Mouse (Mus musculus): ENCODE results near the gene Olfr1555-ps1.
"Not testable (repeated sequence)": the region's sequence is repeated elsewhere in the genome, so short reads cannot be mapped to it uniquely, and the experiment has no call there.

Olfr1555-ps1 gene

GRCm38 (mm10) chr19:12170062-12170599 lies at the start of gene Olfr1555-ps1:
Gene Olfr1555-ps1 (minus strand): TSS chr19:12170112.
- DNase-seq (ENCODE audit: low spot score in 2 of 2): not testable (repeated sequence)

DNA sequence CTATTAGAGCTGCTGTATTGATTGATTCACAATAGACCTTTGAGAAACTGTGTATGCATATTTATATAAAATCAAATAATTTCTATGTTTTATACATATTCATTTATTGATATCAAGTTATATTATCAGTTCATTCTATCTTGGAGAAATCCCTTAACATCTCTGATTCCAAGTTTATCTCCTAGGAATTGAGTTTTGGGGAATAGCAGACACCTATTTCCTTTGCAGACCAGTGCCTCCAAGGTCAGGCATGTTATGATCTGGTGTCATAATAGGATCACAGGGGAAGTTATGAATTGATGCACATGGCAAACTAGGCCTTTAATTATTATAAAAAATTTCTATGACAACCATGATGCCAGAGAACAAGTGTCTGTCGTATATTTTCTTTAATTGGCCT lies 30.4 kb upstream of the Olfr1555-ps1 start, which contains the start of gene Olfr1431:
Olfr1431 (plus strand) TSS at position 301 of the 400 bp plus-strand sequence.
- no peak for DNase-seq (ENCODE audit: low spot score in 2 of 2)

GRCm38 (mm10) chr19:12199076-12199475 lies 29.2 kb upstream of the Olfr1555-ps1 start:
- DNase-seq (ENCODE audit: low spot score in 2 of 2): not testable (repeated sequence)

- DNase-seq (ENCODE audit: low spot score in 2 of 2): not testable (repeated sequence)
These were observed 5.5 kb upstream of the Olfr1555-ps1 start for GRCm38 (mm10) chr19:12175431-12175830.

DNA sequence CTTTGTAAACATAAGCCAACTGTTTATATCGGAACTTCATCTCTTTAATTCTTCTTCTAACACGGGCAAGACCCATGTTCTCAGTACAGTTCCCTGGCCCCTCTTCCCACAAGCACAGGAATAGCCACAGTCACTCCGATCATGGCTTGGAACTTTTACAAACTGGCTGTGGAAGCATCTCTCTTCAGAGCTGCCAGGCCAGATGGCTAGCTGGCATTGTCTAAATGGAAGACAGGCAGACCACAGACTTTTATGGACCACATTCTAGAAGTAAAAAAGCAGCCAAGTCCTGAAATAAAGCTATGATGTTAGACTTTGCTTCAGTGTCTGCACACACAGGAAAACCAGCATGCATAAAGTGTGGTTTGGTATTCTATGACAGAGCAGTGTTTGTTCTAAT lies 24.5 kb downstream of the Olfr1555-ps1 start:
- no peak for DNase-seq (ENCODE audit: low spot score in 2 of 2)

DNA sequence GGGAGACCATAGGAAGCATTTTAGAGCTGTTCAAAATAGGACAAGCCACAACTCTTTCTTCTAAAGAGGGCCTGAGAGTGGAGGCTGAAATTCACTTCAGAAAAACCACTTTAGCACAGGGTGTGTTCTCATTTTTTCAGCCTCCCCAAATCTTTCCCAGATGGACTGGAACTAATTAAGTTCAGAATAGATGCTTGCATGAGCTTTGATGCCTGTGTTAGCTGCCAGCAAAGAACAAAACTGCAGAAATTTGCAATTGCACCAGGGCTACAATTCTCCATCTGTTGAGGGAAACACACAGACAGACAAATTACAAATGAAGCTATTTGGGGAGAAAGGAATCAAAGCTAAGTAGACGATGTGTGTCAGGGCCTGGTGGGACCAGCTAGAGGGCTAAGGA lies 26.6 kb downstream of the Olfr1555-ps1 start:
- no peak for DNase-seq (ENCODE audit: low spot score in 2 of 2)

- no peak for DNase-seq (ENCODE audit: low spot score in 2 of 2)
These were observed 35.6 kb downstream of the Olfr1555-ps1 start for GRCm38 (mm10) chr19:12134289-12134688.

- no peak for DNase-seq (ENCODE audit: low spot score in 2 of 2)
These were observed 46.8 kb downstream of the Olfr1555-ps1 start, which contains the start of gene Olfr76 for GRCm38 (mm10) chr19:12123103-12123502. Gene Olfr76 (minus strand): TSS chr19:12123203.

- DNase-seq (ENCODE audit: low spot score in 2 of 2): no peak
These were observed 53.4 kb downstream of the Olfr1555-ps1 start for GRCm38 (mm10) chr19:12116464-12116863.

- DNase-seq (ENCODE audit: low spot score in 2 of 2): no peak
These were observed 54.1 kb downstream of the Olfr1555-ps1 start, which contains the start of gene Olfr1428 for GRCm38 (mm10) chr19:12115797-12116196. Gene Olfr1428 (minus strand): TSS chr19:12115897.
